Mouse (Mus musculus) kidney, adult 2 months (tissue): ENCODE results near the gene Eif3a.

Experiments
- CTCF ChIP-seq: fragments of 200-500 bp; conservative IDR thresholded peaks from 2 replicates; pipeline ENCODE4 v1.5.1; 2011; ENCODE audit warnings: low read depth, mild to moderate bottlenecking, control low read depth, low read length, moderate library complexity, mixed read lengths; ENCODE audit not compliant: insufficient read depth, insufficient read length
- POLR2A ChIP-seq: fragments of 200-500 bp; IDR thresholded peaks from one replicate; pipeline ENCODE4 v1.6.1; 2011; ENCODE audit warnings: low read depth, low read length, control low read depth

- no peak for TF ChIP-seq CTCF
- TF ChIP-seq POLR2A = no peak
These were observed 22.7 kb upstream of the Eif3a start for GRCm38 (mm10) chr19:60813133-60813532.
